Mouse (Mus musculus) spleen, adult 2 months (tissue): ENCODE data around the gene Notum.

ENCODE experiments used
- CTCF ChIP-seq: fragments of 200-500 bp; IDR thresholded peaks from 2 replicates; pipeline ENCODE4 v1.5.1; 2011; ENCODE audit warnings: mild to moderate bottlenecking, inconsistent platforms; ENCODE audit not compliant: insufficient read depth, insufficient read length, insufficient replicate concordance; ENCODE audit errors: extremely low read depth
- POLR2A ChIP-seq: fragments of 200-500 bp; IDR thresholded peaks from 2 replicates; pipeline ENCODE4 v1.6.1; 2011; ENCODE audit warnings: low read depth, low read length, inconsistent platforms

DNA sequence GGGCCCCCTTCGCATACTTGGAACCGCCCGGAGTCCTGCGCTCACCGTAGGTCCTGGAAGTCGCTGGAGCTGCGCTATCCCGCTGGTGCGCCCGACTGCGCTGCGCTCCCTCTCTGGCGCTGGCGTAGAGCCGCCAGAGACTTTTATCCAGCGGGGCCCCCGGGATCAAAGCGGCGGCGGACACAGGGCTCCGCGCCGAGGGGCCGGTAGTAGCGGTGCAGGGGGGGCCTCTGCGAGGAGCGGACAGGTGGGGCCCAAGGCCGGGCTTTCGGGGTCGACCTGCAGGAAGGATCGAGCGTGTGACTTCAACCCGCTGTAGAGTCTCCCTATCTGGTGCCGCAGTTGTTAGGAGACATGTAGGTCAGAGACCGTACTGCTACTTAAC is at the start of gene Notum:
- TF ChIP-seq POLR2A (no peak), CTCF (no peak)
